Mouse (Mus musculus): ENCODE results near the gene Dstn. TPM values are rescaled to one million over a fixed set of nuclear protein-coding genes. Genes with fewer than 3 reads are reported as not detected.

Gene Dstn
- total and polyA plus RNA-seq, 3 experiments: 78.1 to 80.0 TPM; not detected in 1

- no peak for TF ChIP-seq TCF12 (IDR thresholded peaks at IDR 0.05; ENCODE audit: low read depth, low read length)
- TF ChIP-seq JUND (IDR thresholded peaks at IDR 0.05; ENCODE audit: low read depth, low read length): no peak
- no peak for TF ChIP-seq CHD1 (IDR thresholded peaks at IDR 0.05; ENCODE audit: low read depth, low read length)
- TF ChIP-seq CTCF (IDR thresholded peaks at IDR 0.05 in 2 of 3, conservative IDR thresholded peaks at IDR 0.05 in 1 of 3; ENCODE audit: control insufficient read depth in 1 of 3, insufficient read depth in 1 of 3, low read depth in 2 of 3, low read length in 3 of 3, poor library complexity in 1 of 3, severe bottlenecking in 1 of 3): peak; percentile 81 to 94 (median 89)
- no peak for TF ChIP-seq GABPA (IDR thresholded peaks at IDR 0.05; ENCODE audit: low read depth, low read length)
- TF ChIP-seq ZNF384 (IDR thresholded peaks at IDR 0.05; ENCODE audit: low read depth, low read length): no peak
- peak; percentile 73 for TF ChIP-seq ZC3H11A (IDR thresholded peaks at IDR 0.05; ENCODE audit: low read depth, low read length)
- no peak for TF ChIP-seq POLR2AphosphoS5 (IDR thresholded peaks at IDR 0.05; ENCODE audit: borderline replicate concordance, low read depth, low read length)
- no peak for TF ChIP-seq MXI1 (IDR thresholded peaks at IDR 0.05; ENCODE audit: low read depth, low read length)
- TF ChIP-seq POLR2AphosphoS2 (IDR thresholded peaks at IDR 0.05; ENCODE audit: low read length): no peak
- TF ChIP-seq UBTF (IDR thresholded peaks at IDR 0.05; ENCODE audit: borderline replicate concordance, insufficient read depth, low read depth, low read length): no peak
- peak; percentile 85 for TF ChIP-seq RAD21 (IDR thresholded peaks at IDR 0.05; ENCODE audit: low read depth, low read length)
- TF ChIP-seq TBP (IDR thresholded peaks at IDR 0.05; ENCODE audit: low read depth, low read length): no peak
- no peak for TF ChIP-seq RCOR1 (IDR thresholded peaks at IDR 0.05; ENCODE audit: low read depth, low read length)
- TF ChIP-seq MYB (IDR thresholded peaks at IDR 0.05; ENCODE audit: low read depth, low read length): no peak
- TF ChIP-seq ZKSCAN1 (IDR thresholded peaks at IDR 0.05; ENCODE audit: low read depth, low read length): no peak
- TF ChIP-seq ZMIZ1 (IDR thresholded peaks at IDR 0.05; ENCODE audit: low read depth, low read length): no peak
- peak; percentile 95 for TF ChIP-seq SMC3 (IDR thresholded peaks at IDR 0.05; ENCODE audit: low read depth, low read length)
Measured at GRCm38 (mm10) chr2:143867326-143867725, 47.8 kb upstream of the Dstn start.

GRCm38 (mm10) chr2:143870936-143871688 is 44.0 kb upstream of the Dstn start:
- Histone ChIP-seq H3K9me3 (replicated peaks; ENCODE audit: insufficient read depth, low read length) (no peaks in the 10 kb centered on the region), H3K4me3 (ENCODE audit: control insufficient read depth in 1 of 2, insufficient read depth in 1 of 2, low read depth in 2 of 2, low read length in 2 of 2) (peak overlapping the region; percentile 32 to 40), H3K27ac (ENCODE audit: control insufficient read depth, low read depth, low read length) (peak overlapping the region; percentile 51), H3K9ac (ENCODE audit: control insufficient read depth, low read depth, low read length, poor library complexity, severe bottlenecking) (peak overlapping the region; percentile 31), H3K79me2 (ENCODE audit: control insufficient read depth, insufficient read depth, low read length, poor library complexity) (no peaks in the 10 kb centered on the region), H3K4me1 (ENCODE audit: control insufficient read depth in 1 of 2, insufficient read depth in 2 of 2, low read length in 2 of 2) (peaks cover 8 to 17% of the 10 kb centered on the region in 2 experiments), H3K36me3 (ENCODE audit: control insufficient read depth in 1 of 2, insufficient read depth in 2 of 2, low read length in 2 of 2) (peaks cover 0 to 15% of the 10 kb centered on the region in 2 experiments; a peak in 2 of 4 replicates), H3K27me3 (ENCODE audit: control insufficient read depth in 1 of 2, insufficient read depth in 2 of 2, low read length in 2 of 2) (no peaks in the 10 kb centered on the region)
- DNase-seq (ENCODE audit: low read depth, low spot score): peak; percentile 74
- no peak for TF ChIP-seq JUND (IDR thresholded peaks at IDR 0.05; ENCODE audit: low read depth, low read length)
- TF ChIP-seq ETS1 (IDR thresholded peaks at IDR 0.05; ENCODE audit: low read depth, low read length): peak; percentile 80
- peak; percentile 31 for TF ChIP-seq RCOR1 (IDR thresholded peaks at IDR 0.05; ENCODE audit: low read depth, low read length)
- TF ChIP-seq CHD2 (IDR thresholded peaks at IDR 0.05; ENCODE audit: low read length): no peak
- peak; percentile 89 for TF ChIP-seq MAX (IDR thresholded peaks at IDR 0.05; ENCODE audit: low read length)
- TF ChIP-seq ZC3H11A (IDR thresholded peaks at IDR 0.05; ENCODE audit: low read depth, low read length): no peak
- 0 out of 2 replicates have a peak, but pooled peaks have one; percentile 30 for TF ChIP-seq MXI1 (IDR thresholded peaks at IDR 0.05; ENCODE audit: low read depth, low read length)
- TF ChIP-seq TAL1 (IDR thresholded peaks at IDR 0.05; ENCODE audit: low read length): peak; percentile 19; the same call in 1 of the 2 replicates
- no peak for TF ChIP-seq CTCF (IDR thresholded peaks at IDR 0.05 in 2 of 3, conservative IDR thresholded peaks at IDR 0.05 in 1 of 3; ENCODE audit: control insufficient read depth in 1 of 3, insufficient read depth in 1 of 3, low read depth in 2 of 3, low read length in 3 of 3, poor library complexity in 1 of 3, severe bottlenecking in 1 of 3)
- no peak for TF ChIP-seq MYB (IDR thresholded peaks at IDR 0.05; ENCODE audit: low read depth, low read length)
- TF ChIP-seq USF1 (IDR thresholded peaks at IDR 0.05; ENCODE audit: low read depth, low read length): peak; percentile 95
- TF ChIP-seq BHLHE40 (IDR thresholded peaks at IDR 0.05; ENCODE audit: borderline replicate concordance, low read depth, low read length): 0 out of 2 replicates have a peak, but pooled peaks have one; percentile 28
- TF ChIP-seq GATA1 (IDR thresholded peaks at IDR 0.05; ENCODE audit: low read depth, low read length): peak; percentile 88
- TF ChIP-seq CHD1 (IDR thresholded peaks at IDR 0.05; ENCODE audit: low read depth, low read length): no peak
- TF ChIP-seq MEF2A (IDR thresholded peaks at IDR 0.05; ENCODE audit: extremely low read depth, insufficient replicate concordance, low read depth, low read length, poor library complexity, severe bottlenecking): no peak
- no peak for TF ChIP-seq RAD21 (IDR thresholded peaks at IDR 0.05; ENCODE audit: low read depth, low read length)
- no peak for TF ChIP-seq POLR2AphosphoS5 (IDR thresholded peaks at IDR 0.05; ENCODE audit: borderline replicate concordance, low read depth, low read length)
- TF ChIP-seq E2F4 (IDR thresholded peaks at IDR 0.05; ENCODE audit: borderline replicate concordance, low read depth, low read length): no peak

More at GRCm38 (mm10) chr2:143867326-143867725, 47.8 kb upstream of the Dstn start:
- H3K27me3 ChIP-seq (ENCODE audit: control insufficient read depth in 1 of 2, insufficient read depth in 2 of 2, low read length in 2 of 2): no peaks in the 10 kb centered on the region
- H3K27ac ChIP-seq (ENCODE audit: control insufficient read depth, low read depth, low read length): no peak overlapping the region
- no peaks in the 10 kb centered on the region for H3K9me3 ChIP-seq (replicated peaks; ENCODE audit: insufficient read depth, low read length)
- H3K4me3 ChIP-seq (ENCODE audit: control insufficient read depth in 1 of 2, insufficient read depth in 1 of 2, low read depth in 2 of 2, low read length in 2 of 2): no peak overlapping the region
- peaks cover 8 to 17% of the 10 kb centered on the region in 2 experiments for H3K4me1 ChIP-seq (ENCODE audit: control insufficient read depth in 1 of 2, insufficient read depth in 2 of 2, low read length in 2 of 2)
- H3K9ac ChIP-seq (ENCODE audit: control insufficient read depth, low read depth, low read length, poor library complexity, severe bottlenecking): no peak overlapping the region
- peaks cover 0 to 12% of the 10 kb centered on the region in 2 experiments; a peak in 2 of 4 replicates for H3K36me3 ChIP-seq (ENCODE audit: control insufficient read depth in 1 of 2, insufficient read depth in 2 of 2, low read length in 2 of 2)
- peak; percentile 72 for DNase-seq (ENCODE audit: low read depth, low spot score)
- no peaks in the 10 kb centered on the region for H3K79me2 ChIP-seq (ENCODE audit: control insufficient read depth, insufficient read depth, low read length, poor library complexity)

Measured in MEL (cell line).